Mouse (Mus musculus): Measurements from ENCODE around the gene Cdkl5.

Cdkl5 gene

DNA sequence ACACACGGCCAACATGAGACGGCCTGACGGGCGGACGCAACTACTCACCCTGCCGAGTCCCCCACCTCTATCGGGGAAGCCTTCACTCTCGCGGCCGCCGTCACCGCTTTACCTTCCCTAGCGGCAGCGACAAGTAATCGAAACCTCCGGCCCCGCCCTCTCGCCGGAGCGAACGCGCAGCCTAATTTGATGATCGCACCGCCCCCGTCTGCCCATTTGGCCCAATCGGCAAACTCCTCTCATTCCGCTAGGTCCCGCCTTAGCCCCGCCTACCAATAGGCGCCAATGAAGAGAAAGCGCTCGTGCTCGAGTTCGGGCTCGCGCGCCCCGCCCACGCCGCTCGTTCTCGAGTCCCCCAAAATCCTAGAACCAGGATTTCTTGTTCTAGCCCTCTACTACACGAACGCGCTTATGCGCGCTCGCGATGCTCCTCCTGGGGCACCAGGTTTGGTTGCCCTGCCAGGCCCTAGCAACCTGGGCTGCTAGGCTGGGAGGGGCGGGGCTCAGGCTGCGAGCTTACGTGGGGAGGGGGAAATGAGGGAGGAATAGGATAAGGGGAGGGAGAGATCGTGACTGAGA lies at the start of gene Cdkl5:
Cdkl5 (minus strand) TSS at position 162 of the 579 bp plus-strand sequence.
- DNase-seq, result peak; percentile 95

DNA sequence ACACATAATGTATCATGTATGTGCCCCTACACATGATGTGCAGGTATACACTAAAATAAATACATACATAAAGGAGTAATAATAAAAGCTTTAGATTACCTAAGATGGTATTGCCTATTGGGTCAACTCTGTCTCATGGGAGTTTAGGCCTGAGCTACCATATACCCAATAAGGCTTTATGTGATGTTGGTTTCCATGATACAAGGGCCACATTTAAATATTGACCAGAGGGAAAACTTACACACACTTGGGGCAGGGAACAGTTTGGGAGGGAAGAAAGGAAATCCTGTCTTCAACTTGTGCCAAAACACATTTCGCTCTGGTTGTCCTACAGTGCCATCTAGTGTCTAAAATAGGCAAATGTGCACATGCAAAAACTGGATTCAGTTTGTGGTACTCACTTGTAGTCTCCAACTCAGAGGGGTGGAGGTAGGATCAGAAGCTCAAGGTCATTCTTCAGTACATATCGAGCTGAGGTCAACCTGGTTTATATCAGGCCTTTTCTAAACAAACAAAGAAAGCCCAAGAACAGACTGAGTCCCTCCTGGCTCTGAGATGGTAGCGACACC lies 38.8 kb upstream of the Cdkl5 start:
- DNase-seq, result peak; percentile 11

DNA sequence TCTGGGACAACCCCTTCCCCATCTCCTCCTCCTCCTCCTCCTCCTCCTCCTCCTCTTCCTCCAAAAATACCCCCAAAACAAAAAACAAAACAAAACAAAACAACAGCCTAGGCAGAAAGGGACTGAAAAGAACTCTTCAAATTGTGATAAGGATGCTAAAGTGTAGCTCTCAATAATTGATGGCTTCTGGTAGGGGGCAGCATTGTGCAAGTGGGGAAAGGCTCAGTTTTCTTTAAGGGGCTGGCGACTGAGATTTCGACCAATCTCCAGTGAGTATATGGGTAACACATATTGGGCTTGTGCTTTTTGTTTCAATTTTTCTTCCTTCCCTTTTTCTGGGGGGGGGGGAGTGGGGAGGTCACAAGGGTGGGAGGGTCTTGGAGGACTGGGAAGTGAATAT lies 37.9 kb upstream of the Cdkl5 start:
- DNase-seq, result peak; percentile 33

DNA sequence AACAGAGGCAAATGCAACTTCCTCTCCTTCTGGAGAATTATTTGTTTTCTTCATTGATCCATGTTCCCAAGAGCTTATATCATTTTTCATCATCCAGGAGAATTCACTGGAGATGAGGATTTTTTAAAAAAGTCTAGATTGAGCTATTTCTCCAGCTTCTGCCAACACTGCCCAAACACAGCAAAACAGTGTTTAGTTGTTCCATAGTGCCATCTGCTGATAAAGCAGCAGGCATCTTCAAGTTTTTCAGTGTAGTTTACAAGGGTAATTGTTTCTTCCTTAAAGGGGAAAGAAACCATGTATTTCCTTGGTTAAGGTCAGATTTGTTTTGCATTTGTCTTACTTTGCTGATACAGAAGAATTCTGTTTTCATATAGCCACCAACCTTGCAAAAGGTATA lies 35.7 kb upstream of the Cdkl5 start:
- no peak for DNase-seq

DNA sequence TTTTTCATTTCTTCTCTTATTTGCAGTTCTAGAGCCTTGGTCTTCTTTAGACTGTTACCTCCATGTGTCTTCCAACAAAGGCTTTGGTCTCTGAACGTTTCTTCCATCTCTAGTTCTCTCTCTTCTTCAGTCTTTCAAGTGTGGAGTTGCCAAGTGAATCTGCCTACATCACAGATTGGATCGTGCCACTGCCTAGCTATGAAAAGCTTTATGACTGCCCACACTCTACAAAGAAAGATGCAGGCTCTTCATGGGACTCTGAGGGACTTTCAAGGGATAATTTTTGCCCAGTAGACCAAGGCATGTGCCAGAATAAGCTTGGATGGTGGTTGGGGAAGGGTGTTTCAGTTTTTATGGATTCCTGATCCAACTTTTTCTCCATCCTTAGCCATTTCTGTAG lies 30.0 kb upstream of the Cdkl5 start:
- DNase-seq, result no peak

DNA sequence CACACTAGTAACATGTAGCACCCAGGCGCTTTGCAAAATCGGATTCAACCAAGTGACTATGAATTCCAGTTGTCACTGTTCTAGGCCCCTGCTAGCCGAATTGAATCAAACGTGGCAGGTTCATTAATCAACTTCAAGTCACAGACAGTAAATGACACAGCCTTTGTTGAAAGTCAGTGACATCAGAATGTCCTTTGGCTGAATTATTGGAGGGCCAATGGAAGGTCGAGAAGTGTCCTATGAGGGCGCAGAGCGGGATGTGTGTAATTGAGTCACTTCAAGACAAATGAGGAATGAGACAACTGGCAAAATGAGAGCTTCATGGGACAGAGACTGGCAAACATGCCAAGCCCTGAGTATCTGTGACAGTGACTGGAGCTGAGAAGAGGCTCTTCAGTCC lies 27.0 kb upstream of the Cdkl5 start:
- no peak for DNase-seq

DNA sequence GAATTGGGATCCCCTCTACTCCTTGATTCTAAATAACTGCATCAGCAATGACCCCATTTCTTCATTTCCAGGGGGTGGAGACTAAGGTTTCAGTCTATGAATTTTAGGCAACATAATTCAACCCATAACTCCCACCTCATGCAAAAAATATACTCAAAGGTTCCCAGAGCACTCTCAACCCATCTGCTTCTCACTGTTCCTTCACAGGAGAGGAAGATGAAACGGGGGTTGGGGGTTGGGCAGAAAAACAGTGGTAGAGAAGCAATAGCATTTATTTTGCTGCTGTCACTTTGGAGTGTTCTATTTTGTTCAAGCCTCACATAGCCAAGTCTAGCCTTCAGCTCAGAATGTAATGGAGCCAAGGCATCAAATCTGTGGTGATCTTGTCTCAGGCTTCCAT lies 23.7 kb upstream of the Cdkl5 start:
- DNase-seq, result no peak

DNA sequence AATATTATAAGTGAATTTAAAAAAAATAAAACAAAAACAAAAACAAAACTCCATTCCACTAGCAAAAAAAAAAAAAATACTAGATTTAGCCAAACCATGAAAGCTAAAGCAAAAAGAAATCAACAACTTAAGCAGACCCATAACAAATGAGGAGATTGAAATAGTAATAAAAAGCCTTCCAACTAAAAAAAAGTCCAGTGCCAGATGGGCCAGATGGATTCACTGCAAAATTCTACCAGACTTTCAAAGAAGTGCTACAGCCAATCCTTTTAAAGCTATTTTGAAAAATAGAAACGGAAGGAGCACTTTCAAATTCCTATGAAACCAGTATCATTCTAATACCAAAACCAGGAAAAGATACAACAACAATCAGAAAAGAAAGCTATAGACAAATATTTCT lies 11.8 kb upstream of the Cdkl5 start:
- no peak for DNase-seq

DNA sequence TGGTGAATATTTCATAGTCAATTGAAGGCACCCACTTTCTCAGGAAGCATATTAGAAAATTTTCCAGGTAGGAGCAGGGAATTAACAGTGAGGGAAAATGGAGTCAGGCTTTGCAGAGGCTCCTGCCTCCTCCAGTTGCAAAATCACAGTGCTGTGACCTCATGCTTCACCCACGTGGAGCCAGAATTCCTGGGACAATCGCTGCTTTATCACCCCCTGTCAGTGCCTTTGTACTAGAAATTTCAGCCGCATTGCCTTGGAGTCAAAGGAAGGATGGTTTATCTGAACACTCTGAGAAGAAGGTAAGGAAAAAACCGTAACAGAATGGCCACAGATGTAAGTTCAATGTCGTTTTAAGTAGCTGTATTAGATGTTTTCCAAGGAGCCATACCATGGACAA lies 1.5 kb upstream of the Cdkl5 start:
- DNase-seq, result no peak

DNA sequence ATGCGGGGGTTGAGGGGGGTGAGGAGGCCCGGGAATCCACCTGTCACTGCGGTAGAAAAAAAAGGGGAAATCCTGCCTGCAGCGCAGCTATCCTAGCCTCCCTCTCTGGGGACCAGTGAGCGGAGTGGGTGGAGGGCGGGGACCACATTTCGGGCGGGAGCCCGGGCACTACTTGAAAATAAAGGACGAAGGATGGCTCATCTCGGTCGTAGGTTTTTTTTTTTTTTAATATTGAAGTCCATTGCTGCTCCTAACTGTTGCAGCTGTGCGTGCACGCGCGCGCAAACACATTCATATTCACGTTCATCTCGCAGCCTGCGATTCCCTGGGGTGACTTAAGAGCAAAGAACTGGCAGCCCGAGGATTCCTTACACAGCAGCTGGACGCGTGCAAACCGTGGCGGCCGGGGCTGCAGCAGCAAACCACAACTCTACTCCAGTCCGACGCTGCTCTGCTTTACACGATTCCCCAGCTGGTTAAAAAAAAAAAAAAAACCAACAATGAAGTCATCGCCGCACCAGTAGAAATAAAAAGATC lies 695 bp upstream of the Cdkl5 start:
- no peak for DNase-seq

DNA sequence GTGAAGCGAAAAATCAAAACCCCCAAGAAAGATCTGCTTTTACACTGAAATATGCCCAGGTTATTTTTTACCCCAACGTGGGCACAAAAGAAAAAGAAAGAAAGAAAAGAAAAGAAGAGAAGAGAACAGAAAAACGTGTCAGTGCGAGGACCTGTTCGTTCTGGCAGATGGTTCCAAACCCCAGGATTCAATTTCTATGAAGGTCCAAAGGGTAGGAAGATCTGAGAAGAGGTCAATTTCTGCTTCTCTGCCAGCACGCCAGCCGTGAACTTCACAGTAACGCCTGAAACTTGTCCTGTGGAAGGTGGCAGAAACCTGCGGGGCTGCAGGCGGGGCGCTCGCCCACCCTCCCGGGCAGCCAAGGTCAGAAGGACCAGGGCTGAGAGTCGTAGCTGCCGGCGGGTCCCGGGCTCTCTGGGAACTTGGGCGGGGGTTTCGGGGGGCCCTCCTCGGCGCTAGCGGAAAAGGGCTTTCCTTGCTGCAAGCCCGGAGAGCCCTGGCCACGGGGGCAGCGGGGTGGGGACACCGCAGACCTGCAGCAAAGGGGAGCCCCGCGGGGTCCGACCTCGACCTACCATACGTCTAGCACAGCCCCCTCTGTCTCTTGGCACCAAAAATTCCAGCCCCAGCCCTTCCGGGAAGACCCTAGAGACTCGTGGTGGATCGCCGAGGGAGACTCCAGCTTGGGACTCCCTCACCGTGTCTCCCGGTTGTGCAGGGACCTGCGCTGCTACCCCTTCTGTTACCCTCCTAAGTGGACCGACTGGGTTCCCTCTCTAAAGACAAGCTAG lies 560 bp downstream of the Cdkl5 start:
- DNase-seq, result peak; percentile 54

DNA sequence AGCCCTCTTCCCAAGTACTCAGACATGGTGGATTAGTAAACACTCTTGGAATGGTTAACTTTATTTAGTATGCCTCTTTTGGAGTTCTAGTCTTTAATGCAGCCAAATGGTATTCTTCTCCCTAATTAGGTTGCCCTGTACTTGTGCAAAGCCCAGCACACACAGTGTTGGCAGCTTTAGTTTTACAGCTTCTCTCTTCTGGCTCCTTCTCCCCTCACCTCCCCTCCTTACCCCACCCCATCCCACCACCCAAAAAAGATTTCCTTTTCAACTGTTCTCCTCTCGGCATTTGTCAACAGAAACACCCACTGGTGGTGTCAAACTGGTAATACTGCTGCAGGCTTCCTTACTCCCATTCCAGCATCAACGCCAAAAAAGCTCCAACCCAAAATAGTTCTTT lies 1.8 kb downstream of the Cdkl5 start:
- no peak for DNase-seq

DNA sequence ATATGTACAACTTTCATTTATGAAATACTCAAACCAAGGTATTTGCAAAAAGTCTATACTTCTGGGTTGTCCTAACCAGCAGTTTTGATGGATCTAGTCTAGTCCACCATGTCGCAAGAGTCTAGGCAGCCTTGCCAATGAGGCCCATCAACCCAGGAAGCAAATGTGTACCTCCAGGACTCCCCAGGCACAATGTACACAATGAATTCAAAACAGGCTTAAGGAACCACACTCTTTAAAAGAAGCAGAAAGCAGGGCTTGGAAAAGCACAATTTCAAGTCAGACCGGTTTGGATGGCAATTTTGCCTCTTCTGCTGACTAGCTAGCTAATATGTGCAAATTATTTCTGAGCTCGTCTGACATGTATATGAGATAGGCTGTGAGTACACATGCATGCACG lies 4.2 kb downstream of the Cdkl5 start:
- no peak for DNase-seq

DNA sequence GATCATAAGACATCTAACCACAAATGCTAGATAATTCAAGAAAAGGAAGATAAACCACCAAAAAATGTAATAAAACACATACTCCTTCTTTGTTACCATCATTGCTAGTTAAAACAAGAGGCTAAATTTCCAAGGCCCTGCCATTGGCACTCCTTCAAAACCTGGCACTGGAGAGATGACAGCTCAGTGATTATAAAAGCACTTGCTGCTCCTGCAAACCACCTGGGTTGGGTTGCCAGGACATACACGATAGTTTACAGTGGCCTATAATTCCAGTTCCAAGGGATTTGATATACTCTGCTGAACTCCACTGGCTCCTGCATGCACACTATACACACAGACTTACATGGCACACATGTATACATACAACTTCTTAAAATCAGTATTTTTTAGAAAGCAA lies 16.6 kb downstream of the Cdkl5 start:
- no peak for DNase-seq

DNA sequence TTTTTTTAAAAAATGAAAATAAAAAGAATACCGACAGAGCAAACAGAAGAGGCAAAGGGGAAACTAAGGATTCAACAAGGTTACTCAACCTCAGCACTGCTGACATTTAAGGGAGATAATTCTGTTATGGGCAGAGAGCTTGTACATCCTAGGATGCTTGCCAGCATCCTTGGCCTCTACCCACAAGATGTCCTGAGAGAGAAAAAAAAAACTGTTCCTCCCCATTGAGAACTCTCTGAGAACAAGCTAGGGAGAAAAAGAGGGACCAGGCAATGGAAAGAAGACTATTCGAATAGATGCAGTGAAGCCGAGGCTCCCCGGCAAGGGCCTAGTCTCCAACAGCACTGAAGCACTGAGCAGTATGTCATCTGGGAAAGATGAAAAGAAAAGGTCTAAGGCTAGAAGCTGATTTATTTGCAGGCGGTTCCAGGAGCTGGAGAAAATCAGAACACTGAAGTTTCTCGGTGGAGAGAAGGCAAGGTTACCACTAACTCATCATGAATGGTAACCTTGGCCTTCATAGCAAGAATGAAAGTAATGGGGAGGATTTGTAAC lies 22.4 kb downstream of the Cdkl5 start:
- DNase-seq, result no peak

DNA sequence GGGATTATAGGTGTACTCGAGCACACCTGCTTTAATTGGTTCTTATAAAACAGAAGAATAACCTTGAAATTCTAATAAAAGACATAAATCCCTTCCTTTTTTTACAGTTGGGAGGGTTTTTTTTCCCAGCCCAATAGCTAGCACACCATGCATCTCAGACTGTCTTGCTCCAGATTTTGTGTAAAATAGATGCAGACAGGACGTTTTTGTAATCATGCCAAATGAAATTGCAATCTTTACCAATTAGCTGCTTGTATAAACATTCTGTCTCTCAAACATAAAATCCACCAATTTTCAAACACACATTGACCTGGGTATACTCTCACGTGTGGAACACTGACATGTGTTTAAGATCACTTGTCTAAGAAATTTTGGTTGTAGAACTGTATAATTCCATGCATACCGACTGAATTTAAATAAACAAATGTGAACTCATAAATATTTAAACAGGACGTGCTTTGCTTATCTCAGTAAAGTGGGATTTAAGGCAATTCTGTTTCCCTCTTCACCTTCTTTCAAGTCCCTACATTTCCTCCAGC lies 35.8 kb downstream of the Cdkl5 start:
- no peak for DNase-seq

DNA sequence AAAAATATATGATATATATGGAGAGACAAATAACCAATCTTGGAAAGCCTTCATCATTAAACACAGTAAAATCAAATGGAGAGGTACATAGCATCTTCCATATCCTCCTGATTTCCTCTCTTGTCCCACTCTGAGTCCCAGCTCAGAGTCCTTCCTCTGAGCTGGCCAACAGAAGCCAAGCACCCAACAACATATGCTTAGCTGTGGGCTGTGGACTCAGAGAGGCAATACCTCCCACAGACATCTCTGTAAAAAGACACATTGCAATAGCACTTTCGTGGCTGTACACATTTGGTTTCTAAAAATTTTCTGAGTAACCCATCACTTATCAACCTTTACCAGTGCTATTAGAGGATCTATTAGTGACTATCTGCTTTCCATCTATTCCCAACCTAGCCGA lies 44.9 kb downstream of the Cdkl5 start:
- no peak for DNase-seq

DNA sequence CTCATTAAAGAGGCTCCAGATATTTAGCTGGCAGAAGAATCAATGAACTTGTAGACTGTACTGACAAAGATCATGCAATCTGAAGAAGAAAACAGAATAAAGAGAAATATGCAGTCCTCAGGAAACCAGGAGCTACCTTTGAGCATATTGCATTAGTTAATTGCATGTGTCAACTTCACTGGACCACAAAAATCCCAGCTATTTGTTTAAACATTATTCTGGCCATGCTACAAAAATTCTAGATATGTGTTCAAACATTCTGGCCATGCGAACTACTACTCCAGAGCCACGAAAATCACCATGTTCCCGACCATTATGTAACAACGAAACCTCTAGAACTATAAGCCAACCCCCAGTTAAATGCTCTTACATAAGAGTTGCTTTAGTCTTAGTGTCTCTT lies 49.8 kb downstream of the Cdkl5 start:
- no peak for DNase-seq

DNA sequence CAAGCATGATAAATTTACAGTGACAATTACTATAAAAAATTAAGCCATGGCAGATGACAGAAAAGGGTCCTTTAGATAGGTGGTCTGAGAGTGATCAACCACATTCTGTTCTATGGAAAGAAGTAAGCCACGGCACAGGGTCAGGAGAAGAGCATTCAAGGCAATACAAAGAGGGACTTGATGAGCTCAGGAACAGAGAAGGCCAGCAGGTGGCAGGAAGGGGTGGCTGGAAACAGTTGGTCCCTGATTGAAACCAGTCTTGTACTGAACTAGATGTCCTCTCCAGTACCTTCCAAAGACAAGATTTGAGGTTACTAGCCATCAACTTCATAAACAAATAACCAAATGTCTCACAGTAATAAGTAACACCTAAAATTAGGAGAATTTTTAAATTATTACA lies 59.0 kb downstream of the Cdkl5 start:
- DNase-seq, result peak; percentile 19

DNA sequence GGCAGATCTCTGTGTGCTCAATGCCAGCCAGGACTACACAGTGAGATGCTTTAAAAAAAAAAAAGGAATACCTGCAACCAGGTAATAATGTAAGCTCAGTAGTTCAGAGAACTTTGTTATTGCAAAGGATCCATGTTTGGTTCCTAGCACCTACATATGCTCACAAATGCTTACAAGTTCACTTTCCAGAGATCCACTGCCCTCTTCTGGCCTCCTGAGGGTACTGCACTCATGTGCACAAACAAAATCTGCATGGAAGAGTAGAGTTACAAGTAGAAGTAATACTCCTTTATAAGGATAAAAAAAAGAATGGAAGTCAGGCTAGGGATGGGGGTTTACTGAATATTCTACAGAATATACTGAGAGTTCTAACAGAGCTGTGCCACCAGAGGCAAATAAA lies 63.8 kb downstream of the Cdkl5 start:
- peak; percentile 21 for DNase-seq

DNA sequence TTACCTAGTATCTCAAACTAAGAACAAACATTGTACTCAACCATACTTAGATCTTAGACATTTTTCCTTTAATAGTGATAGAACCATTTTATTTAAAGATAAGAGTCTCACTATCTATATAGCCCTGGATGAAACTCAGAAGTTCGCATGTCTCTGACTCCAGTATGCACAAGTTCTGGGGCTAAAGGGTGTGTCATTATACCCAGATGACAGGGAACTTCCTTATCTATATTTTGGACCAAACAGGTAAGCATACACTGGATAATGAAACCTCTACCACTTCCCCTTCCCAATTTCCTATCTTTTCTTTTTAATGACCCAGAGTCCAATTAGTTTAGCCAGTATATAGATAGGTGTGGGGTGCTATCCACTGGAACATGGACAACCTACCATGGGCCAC lies 65.6 kb downstream of the Cdkl5 start:
- no peak for DNase-seq

DNA sequence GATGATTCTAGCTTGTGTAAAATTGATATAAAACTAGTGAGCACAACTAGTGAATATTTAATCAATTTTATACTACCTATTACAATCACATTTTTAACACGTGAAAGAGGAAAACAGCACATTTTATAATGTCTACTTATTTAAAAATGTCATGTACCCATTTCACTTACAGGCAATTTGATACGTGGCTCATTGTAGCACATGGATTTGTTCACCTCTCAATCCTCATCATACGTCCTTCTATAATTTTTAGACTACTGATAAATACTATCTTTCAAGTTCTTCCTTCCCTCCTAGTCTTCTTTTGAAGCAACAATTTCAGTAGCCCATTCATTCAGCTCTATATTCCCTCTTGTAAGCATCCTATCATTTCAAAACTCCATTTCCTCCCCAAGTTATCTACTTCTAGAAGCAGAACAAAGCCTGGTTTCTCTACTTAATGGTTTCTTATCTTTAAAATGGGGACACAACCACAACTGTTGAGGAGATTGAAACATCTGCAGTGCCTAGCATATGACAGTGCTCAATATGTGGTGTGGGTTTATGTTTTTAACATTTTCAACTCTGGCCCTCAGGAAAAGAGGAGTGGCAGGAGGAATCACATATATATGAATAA lies 75.4 kb downstream of the Cdkl5 start:
- no peak for DNase-seq

DNA sequence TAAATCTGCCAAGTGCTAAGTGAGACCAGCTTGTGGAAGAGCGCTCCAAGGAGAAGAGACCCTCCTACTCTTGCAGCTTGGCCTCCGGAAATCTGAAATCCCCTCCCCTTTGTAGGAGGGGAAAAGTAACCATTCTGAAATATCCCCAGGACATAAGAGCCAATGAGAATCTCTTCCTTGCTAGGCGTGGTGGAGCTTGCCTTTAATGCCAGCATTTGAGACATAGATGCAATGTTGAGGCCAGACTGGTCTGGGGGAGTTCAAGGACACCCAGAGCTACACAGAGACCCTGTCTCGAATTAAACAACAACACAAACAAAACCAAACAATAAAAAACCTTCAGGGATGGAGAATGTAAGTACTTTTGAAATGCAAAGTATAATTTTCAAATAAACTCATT lies 87.6 kb downstream of the Cdkl5 start, which contains the start of gene Gja6:
Gja6 (minus strand) TSS at position 101 of the 400 bp plus-strand sequence.
- DNase-seq, result no peak
